Mouse (Mus musculus) hindbrain, postnatal 0 days (tissue): ENCODE data around the gene A930017K11Rik. TPM values are rescaled to one million over a fixed set of nuclear protein-coding genes. Genes with fewer than 3 reads are reported as not detected.
A peak's percentile ranks its signal among the peaks of the same experiment; 100 is the strongest.

Experiments used
- ATAC-seq: fragments of 200-750 bp; cut with Nextera tagmentation; 2 replicates; pipeline ENCODE4 v1.8.0; 2017; ENCODE audit warnings: mild to moderate bottlenecking, moderate TSS enrichment, moderate library complexity
- DNase-seq: peaks from one replicate; pipeline ENCODE4 v3.0.0-alpha.2; 2015; ENCODE audit warnings: low spot score
- H3K27ac ChIP-seq: fragments of 300-500 bp; sonication (generic); 2 replicates; pipeline ENCODE4 v1.5.1; 2014; ENCODE audit warnings: mild to moderate bottlenecking
- H3K27me3 ChIP-seq: fragments of 300-500 bp; sonication (generic); 2 replicates; pipeline ENCODE4 v1.6.1; 2014; ENCODE audit warnings: low read length, mixed read lengths; ENCODE audit not compliant: insufficient read depth
- H3K36me3 ChIP-seq: fragments of 300-500 bp; sonication (generic); 2 replicates; pipeline ENCODE4 v1.6.1; 2014; ENCODE audit warnings: low read length, mixed read lengths; ENCODE audit not compliant: insufficient read depth
- H3K4me1 ChIP-seq: fragments of 300-500 bp; sonication (generic); 2 replicates; pipeline ENCODE4 v1.6.1; 2014; ENCODE audit warnings: antibody characterized with exemption, low read length, mixed read lengths; ENCODE audit not compliant: insufficient read depth
- H3K4me2 ChIP-seq: fragments of 300-500 bp; sonication (generic); 2 replicates; pipeline ENCODE4 v1.6.1; 2014; ENCODE audit warnings: low read depth, mild to moderate bottlenecking, low read length, moderate library complexity, mixed read lengths
- H3K4me3 ChIP-seq: fragments of 300-500 bp; sonication (generic); 2 replicates; pipeline ENCODE4 v1.5.1; 2014; ENCODE audit warnings: low read length
- H3K9ac ChIP-seq: fragments of 300-500 bp; sonication (generic); replicated peaks from 2 replicates; pipeline ENCODE4 v1.6.1; 2014; ENCODE audit warnings: mild to moderate bottlenecking, low read length, moderate library complexity, mixed read lengths
- H3K9me3 ChIP-seq: fragments of 300-500 bp; sonication (generic); 2 replicates; pipeline ENCODE4 v1.6.1; 2016; ENCODE audit warnings: low read length, mixed read lengths
- CTCF ChIP-seq: IDR thresholded peaks from 2 replicates; pipeline ENCODE4 v1.5.1; 2016; ENCODE audit warnings: antibody characterized with exemption, control low read depth, low read depth
- WGBS: fragments of 180-500 bp; shearing (Covaris S2); extraction: QIAGEN DNeasy Blood & Tissue Kit; methylation state at CpG from one replicate; pipeline ENCODE4 v1.1.7; 2014; 5-methylcytosine and 5-hydroxymethylcytosine counted together
- polyA plus RNA-seq: library from polyadenylated mRNA; unstranded; fragments of >200 nt; fragmentation: Nextera tagmentation; extraction: Ambion mirVana; gene quantifications from 2 replicates; pipeline ENCODE4 v1.2.1, GENCODE M21; 2015
- total RNA-seq: library from RNA; depleted of rRNA; stranded (reverse); fragments of >200 nt; gene quantifications from 2 replicates; pipeline ENCODE4 v1.2.3, GENCODE M21; 2014; rRNA removed

The A930017K11Rik gene
- total RNA-seq (5.6 and 7.2 TPM in 2 replicates), polyA plus RNA-seq (4.4 and 5.0 TPM in 2 replicates)

DNA sequence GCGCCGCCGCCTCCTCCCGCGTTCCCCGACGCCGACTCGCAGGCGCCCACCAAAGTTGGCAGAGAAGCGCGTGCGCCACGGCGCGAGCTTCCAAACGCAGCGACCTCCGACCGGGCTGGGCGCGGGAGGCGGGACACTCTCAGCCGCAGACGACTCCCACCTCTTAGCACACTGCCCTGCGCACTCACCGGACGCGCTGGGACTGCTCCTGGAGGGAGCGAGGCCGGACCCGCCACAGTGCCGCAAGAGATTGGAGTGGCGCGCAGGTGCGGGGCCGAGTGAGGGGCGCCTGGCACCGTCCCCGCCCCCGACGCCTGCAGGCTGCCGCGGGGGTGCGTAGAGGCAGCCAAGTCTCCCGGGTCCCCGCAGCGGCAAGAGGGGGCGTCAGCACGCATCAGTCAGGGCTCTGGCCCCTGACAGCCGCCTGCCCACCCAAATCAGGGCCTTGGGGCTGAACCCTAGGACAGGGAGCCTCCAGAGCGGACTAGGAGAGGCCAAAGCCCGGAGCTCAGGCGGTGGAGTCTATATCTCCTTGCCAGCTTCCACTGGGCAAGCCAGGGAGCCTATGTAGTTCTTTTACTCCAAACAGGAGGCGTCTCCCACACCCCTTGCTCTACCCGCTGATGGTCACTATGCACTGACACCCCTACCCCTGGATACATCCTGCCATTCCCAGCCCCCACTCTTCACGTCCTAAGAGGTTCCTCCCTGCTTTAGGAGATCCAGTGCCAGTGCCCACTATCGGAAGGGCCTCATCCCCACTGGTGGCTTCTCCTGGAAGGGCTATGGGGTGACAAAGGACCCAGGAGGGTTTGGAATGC lies at the start of gene A930017K11Rik:
Gene A930017K11Rik (minus strand): TSS at position 763 of the 821 bp plus-strand sequence.
- Histone ChIP-seq H3K27ac (peak within 1 kb of the TSS; percentile 34; the same call in 1 of the 2 replicates), H3K4me3 (peak within 1 kb of the TSS; percentile 37), H3K9ac (0 out of 2 replicates have a peak within 1 kb of the TSS, but pooled peaks have one; percentile 29), H3K36me3 (no peaks in the 10 kb centered on the region), H3K4me1 (0 out of 2 replicates have a peak, but pooled peaks cover 7% of the 10 kb centered on the region), H3K9me3 (no peaks in the 10 kb centered on the region), H3K4me2 (peak within 1 kb of the TSS; percentile 51), H3K27me3 (peaks cover 7% of the 10 kb centered on the region; the same call in 1 of the 2 replicates)
- no peak for TF ChIP-seq CTCF
- ATAC-seq (no peak), DNase-seq (peak; percentile 25)
- WGBS: 3% methylated on average over 53 of the region's 58 CpGs

DNA sequence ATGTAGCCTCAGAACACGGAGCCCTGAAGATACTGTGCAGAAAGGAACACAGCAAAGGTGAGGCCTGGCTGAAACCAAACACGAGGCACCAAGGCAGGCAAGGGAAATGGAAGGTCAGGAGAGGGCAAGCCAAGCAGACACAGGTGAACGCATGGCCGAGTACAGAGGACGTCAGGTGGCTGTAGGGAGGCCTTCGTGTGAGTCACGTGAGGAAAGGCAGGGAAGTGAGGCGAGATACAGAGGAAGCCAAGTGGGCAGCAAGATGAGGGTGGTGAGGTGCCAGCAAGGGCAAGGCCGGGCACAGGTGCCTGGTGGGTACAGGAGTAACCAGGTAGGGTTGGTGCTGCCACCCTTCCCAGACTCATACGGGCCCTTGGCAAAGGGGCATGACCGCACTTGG lies 46.1 kb upstream of the A930017K11Rik start:
- H3K4me3 ChIP-seq: no peak overlapping the region
- no peaks in the 10 kb centered on the region for H3K27me3 ChIP-seq
- TF ChIP-seq CTCF: no peak
- no peak overlapping the region for H3K9ac ChIP-seq
- no peak overlapping the region for H3K27ac ChIP-seq
- H3K9me3 ChIP-seq: no peaks in the 10 kb centered on the region
- peaks cover 23% of the 10 kb centered on the region for H3K36me3 ChIP-seq
- 87% methylated on average over 11 of the region's 11 CpGs for WGBS
- no peaks in the 10 kb centered on the region for H3K4me1 ChIP-seq
- DNase-seq (no peak), ATAC-seq (no peak)
- no peak overlapping the region for H3K4me2 ChIP-seq

DNA sequence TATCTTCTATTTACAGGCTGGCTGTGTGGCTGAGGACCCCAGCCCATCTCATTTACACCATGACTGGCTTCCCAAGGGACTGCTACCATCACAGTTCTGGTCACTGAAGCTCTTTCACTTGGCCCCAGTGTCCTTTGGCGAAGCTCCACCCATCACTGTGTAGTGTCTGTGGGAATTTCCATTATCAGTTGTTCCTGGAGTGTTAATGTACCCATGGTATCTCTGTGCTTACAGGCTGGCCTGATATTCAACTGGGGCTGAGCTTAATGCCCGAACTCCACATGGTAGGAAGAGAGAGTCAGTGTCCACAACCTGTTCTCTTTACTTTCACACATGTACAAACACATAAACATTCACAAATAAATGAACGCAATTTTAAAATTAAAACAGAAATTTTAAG lies 41.1 kb upstream of the A930017K11Rik start:
- H3K27me3 ChIP-seq: no peaks in the 10 kb centered on the region
- no peak overlapping the region for H3K4me2 ChIP-seq
- peaks cover 50% of the 10 kb centered on the region for H3K36me3 ChIP-seq
- ATAC-seq (no peak), DNase-seq (no peak)
- WGBS: 96% methylated on average over 3 of the region's 3 CpGs
- no peak overlapping the region for H3K27ac ChIP-seq
- TF ChIP-seq CTCF: no peak
- no peak overlapping the region for H3K9ac ChIP-seq
- H3K9me3 ChIP-seq: no peaks in the 10 kb centered on the region
- H3K4me1 ChIP-seq: no peaks in the 10 kb centered on the region
- no peak overlapping the region for H3K4me3 ChIP-seq

DNA sequence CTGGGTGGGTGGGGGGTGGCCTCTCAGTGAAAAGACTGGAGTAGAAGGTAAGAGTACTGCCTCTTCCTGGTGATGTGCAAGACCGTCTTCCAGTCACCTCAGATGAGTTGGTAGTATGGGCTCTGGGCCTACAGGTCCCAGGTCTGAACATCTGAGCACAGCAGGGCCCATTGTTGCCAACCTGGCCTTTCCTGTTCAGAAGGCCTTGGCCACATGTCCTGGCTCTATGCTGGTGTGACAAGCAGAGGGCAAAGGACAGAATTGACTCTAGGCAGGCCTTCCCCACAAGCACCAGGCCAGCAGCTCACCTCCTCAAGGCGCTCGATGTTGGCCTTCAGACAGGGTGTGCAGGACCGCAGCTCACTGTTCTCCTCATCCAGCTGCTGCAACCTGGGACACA lies 39.9 kb upstream of the A930017K11Rik start:
- no peak for DNase-seq
- Histone ChIP-seq H3K9me3 (no peaks in the 10 kb centered on the region), H3K27me3 (no peaks in the 10 kb centered on the region), H3K4me3 (no peak overlapping the region), H3K4me2 (no peak overlapping the region), H3K36me3 (peaks cover 41% of the 10 kb centered on the region), H3K9ac (no peak overlapping the region), H3K4me1 (no peaks in the 10 kb centered on the region), H3K27ac (no peak overlapping the region)
- no peak for ATAC-seq
- TF ChIP-seq CTCF: no peak
- WGBS: 95% methylated on average over 4 of the region's 4 CpGs

DNA sequence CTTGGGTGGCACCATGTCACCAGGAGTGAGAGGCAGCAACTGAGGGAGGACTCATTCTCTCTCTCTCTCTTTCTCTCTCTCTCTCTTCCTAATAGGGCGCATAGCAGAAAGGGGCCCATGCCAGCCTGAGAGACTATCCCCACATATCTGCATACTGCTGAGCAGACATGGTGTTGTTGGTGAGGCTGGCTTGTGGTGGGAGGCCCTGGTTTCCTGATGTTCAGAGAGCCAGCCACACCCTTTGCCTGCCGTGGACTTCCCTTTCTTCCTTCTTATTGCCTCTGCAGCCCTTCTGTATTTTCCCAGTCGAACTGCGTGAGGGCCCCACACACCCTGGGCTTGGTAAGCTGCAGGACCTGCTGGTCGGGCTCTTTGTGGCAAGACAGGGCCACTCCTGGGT lies 38.0 kb upstream of the A930017K11Rik start:
- WGBS: 94% methylated on average over 5 of the region's 5 CpGs
- DNase-seq: no peak
- no peak for TF ChIP-seq CTCF
- ATAC-seq: no peak
- Histone ChIP-seq H3K4me1 (no peaks in the 10 kb centered on the region), H3K27ac (no peak overlapping the region), H3K4me3 (no peak overlapping the region), H3K27me3 (no peaks in the 10 kb centered on the region), H3K9me3 (no peaks in the 10 kb centered on the region), H3K9ac (no peak overlapping the region), H3K36me3 (peaks cover 37% of the 10 kb centered on the region), H3K4me2 (no peak overlapping the region)

DNA sequence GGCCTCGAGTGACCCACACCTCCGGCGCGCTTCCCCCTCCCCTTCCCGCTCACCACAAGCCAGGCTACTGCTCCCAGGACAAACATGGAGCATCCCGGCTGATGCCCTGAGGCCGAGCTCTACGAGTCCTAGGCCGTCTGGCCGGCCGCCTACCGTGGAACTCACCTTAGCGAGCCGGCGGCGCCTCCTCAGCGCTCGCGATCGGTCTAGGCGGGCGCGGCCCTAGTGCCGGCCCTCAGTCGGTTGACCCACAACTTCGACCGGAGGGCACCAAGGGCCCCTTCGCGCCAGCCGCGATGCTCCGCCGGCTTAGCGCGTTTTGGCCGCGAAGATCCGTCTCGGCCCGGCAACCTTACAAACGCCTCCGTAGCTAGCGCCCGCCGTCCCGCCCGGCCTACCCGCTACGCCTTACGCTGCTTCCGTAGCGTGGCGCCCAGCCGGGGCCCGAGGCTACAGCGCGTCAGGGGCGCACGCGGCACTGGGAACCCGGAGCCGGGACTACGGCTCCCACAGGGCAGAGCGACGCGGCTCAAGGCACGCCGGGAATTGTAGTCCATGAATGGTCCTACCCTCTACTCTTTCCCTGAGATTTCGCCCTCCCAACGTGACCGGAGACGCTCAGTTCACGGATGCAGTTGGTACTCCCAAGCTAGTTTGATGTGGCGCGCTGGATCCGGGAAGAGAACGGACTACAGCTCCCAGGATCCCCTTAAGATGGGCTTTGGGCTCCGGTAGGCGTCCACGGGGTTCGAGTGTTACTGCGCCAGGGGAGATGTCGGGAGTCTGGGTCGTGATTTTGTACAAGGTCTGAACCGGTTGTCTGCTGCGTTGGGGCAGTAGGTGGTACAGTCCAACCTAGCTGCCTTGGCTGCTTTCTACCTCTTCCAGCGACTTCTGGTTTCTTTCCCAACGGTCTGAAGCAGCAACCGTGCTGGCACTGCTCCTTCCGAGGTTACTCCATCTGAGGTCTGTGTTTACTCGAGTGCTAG lies 33.2 kb upstream of the A930017K11Rik start, which contains the start of gene Capn15:
Gene Capn15 (minus strand): TSS at position 491 of the 989 bp plus-strand sequence.
- TF ChIP-seq CTCF: no peak
- Histone ChIP-seq H3K27me3 (no peaks in the 10 kb centered on the region), H3K36me3 (peaks cover 6% of the 10 kb centered on the region), H3K9me3 (no peaks in the 10 kb centered on the region), H3K4me1 (peaks cover 16% of the 10 kb centered on the region), H3K27ac (peak within 1 kb of the TSS; percentile 83), H3K9ac (peak within 1 kb of the TSS; percentile 84), H3K4me3 (peak within 1 kb of the TSS; percentile 89), H3K4me2 (peak within 1 kb of the TSS; percentile 85)
- DNase-seq (peak; percentile 98), ATAC-seq (peak; percentile 99)
- under 1% methylated on average over 91 of the region's 91 CpGs for WGBS
